Mouse (Mus musculus) neural tube, postnatal 0 days (tissue): ENCODE measurements around the gene Snca. TPM values are rescaled to one million over a fixed set of nuclear protein-coding genes. Genes with fewer than 3 reads are reported as not detected.

Experiments
- polyA plus RNA-seq: library from polyadenylated mRNA; unstranded; fragments of >200 nt; fragmentation: Nextera tagmentation; extraction: Ambion mirVana; gene quantifications from 2 replicates; pipeline ENCODE4 v1.2.1, GENCODE M21; 2015

The Snca gene
- polyA plus RNA-seq = 414 and 463 TPM in 2 replicates

GRCm38 (mm10) chr6:60829282-60829891 is at the start of gene Snca:
TSS of gene Snca (minus strand) at chr6:60829855.

Other genes with a start within 250 kb of the Snca start
- gene Mmrn1, start 95.1 kb upstream of the Snca start, polyA plus RNA-seq = 0.77 and 1.0 TPM in 2 replicates